Mouse (Mus musculus) embryonic facial prominence, embryonic 12.5 days (tissue): ENCODE data around the gene Clnk. TPM values are rescaled to one million over a fixed set of nuclear protein-coding genes. Genes with fewer than 3 reads are reported as not detected.

Source experiments
- ATAC-seq: fragments of 200-750 bp; cut with Nextera tagmentation; 2 replicates; pipeline ENCODE4 v1.8.0; 2017; ENCODE audit not compliant: insufficient number of reproducible peaks, insufficient read depth, low FRiP score, low TSS enrichment
- H3K27ac ChIP-seq: fragments of 300-500 bp; sonication (generic); 2 replicates; pipeline ENCODE4 v1.5.1; 2016; ENCODE audit warnings: mild to moderate bottlenecking
- H3K27me3 ChIP-seq: fragments of 300-500 bp; sonication (generic); 2 replicates; pipeline ENCODE4 v1.6.1; 2016; ENCODE audit warnings: mild to moderate bottlenecking, moderate library complexity
- H3K36me3 ChIP-seq: fragments of 300-500 bp; sonication (generic); 2 replicates; pipeline ENCODE4 v1.6.1; 2016; ENCODE audit warnings: mild to moderate bottlenecking
- H3K4me1 ChIP-seq: fragments of 300-500 bp; sonication (generic); 2 replicates; pipeline ENCODE4 v1.6.1; 2016
- H3K4me2 ChIP-seq: fragments of 300-500 bp; sonication (generic); replicated peaks from 2 replicates; pipeline ENCODE4 v1.6.1; 2016; ENCODE audit warnings: mild to moderate bottlenecking, moderate library complexity
- H3K4me3 ChIP-seq: fragments of 300-500 bp; sonication (generic); 2 replicates; pipeline ENCODE4 v1.5.1; 2016; ENCODE audit warnings: mild to moderate bottlenecking
- H3K9ac ChIP-seq: fragments of 300-500 bp; sonication (generic); 2 replicates; pipeline ENCODE4 v1.6.1; 2016; ENCODE audit warnings: mild to moderate bottlenecking, moderate library complexity
- H3K9me3 ChIP-seq: fragments of 300-500 bp; sonication (generic); 2 replicates; pipeline ENCODE4 v1.6.1; 2016; ENCODE audit warnings: mild to moderate bottlenecking, moderate library complexity
- WGBS: fragments of 180-500 bp; shearing (Covaris S2); methylation state at CpG from one replicate; pipeline ENCODE4 v1.1.7; 2016; 5-methylcytosine and 5-hydroxymethylcytosine counted together
- polyA plus RNA-seq: library from polyadenylated mRNA; unstranded; fragments of >200 nt; fragmentation: Nextera tagmentation; extraction: Ambion mirVana; gene quantifications from 2 replicates; pipeline ENCODE4 v1.2.1, GENCODE M21; 2016

Gene Clnk
- polyA plus RNA-seq, 1 experiment from 2014 or later, result 0.13 TPM

DNA sequence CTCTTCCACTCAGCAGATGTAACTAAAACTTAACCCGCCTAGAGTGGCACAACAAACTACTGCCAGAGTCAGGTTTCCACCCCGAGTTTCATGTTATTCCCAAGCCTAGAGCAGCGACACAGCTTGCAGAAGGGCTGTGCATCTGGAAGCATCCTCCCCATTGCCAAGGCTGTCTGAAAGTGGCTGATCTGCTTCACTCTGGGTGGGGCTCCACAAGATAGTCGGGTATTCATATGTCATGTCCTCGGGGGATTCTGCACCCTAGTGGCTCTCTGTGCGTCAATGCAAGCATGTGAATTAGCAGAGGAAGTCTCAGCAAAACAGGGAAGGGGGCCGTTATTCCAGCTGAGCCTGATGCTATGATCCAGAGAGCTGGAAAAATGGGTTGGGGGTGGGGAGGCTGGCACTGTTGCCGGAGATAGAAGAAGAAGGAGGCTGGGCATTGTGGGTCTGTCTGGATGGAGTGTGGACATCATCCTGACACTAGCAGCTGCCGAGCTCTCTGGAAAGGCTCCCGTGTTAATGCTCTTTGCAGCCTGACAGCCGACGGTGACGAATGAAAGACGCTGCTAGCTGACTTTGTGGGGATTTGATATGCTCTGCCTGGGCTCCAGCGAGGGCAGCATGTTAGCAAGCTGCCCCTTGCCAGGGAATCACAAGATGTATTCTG lies 88.6 kb downstream of the Clnk start:
- 35% methylated on average over 15 of the region's 15 CpGs for WGBS
- peaks cover 5% of the 10 kb centered on the region for H3K4me1 ChIP-seq
- no peak overlapping the region for H3K4me3 ChIP-seq
- no peak overlapping the region for H3K27ac ChIP-seq
- H3K36me3 ChIP-seq, result no peaks in the 10 kb centered on the region
- ATAC-seq, result no peak
- no peaks in the 10 kb centered on the region for H3K27me3 ChIP-seq
- no peak overlapping the region for H3K9ac ChIP-seq
- peak overlapping the region; percentile 19; the same call in 1 of the 2 replicates for H3K4me2 ChIP-seq
- H3K9me3 ChIP-seq, result no peaks in the 10 kb centered on the region

DNA sequence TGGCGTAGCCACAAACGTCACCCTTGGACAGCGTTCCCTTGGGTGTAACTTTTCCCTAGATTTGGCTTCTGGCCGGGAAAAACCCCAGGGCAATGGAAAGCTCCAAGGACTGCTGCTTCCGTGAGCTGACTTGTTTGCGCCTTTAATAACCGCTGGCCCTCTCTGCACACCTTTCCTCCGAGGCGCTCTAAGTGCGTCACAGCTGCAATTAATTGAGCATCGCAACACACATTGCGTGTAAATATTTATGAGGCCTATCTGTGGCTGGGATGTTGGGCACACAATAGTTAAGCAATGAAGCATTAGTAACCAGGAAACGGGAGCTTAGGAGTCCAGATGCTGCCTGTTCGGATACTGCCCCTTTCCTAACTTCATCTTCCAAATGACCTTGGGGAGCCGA lies 90.5 kb downstream of the Clnk start:
- Histone ChIP-seq H3K27ac (no peak overlapping the region), H3K9me3 (no peaks in the 10 kb centered on the region), H3K27me3 (no peaks in the 10 kb centered on the region), H3K9ac (no peak overlapping the region), H3K4me3 (no peak overlapping the region), H3K4me2 (no peak overlapping the region), H3K36me3 (no peaks in the 10 kb centered on the region), H3K4me1 (peaks cover 5% of the 10 kb centered on the region)
- ATAC-seq, result no peak
- 74% methylated on average over 15 of the region's 15 CpGs for WGBS

DNA sequence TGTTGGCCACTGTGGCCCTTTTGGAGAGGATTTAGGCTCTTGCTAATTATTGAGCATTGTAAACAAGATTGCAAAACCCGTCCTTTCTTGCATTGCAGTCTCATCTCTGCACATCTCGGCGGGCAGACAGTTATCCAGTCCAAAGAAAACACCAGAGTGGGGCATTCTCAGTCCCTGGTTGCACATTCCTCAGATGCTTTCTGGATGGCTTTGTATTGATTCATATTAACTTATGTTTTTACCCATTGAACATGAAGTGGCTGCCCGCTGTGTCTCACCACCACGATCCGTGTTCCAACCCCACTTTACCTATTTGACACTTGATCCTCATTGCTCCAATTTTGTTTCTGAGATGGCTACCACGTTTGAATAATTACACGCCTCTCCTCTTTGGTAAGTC lies 90.9 kb downstream of the Clnk start:
- Histone ChIP-seq H3K27ac (no peak overlapping the region), H3K4me1 (peaks cover 8% of the 10 kb centered on the region), H3K27me3 (no peaks in the 10 kb centered on the region), H3K4me3 (no peak overlapping the region), H3K36me3 (no peaks in the 10 kb centered on the region), H3K9ac (no peak overlapping the region), H3K4me2 (no peak overlapping the region), H3K9me3 (no peaks in the 10 kb centered on the region)
- no peak for ATAC-seq
- 74% methylated on average over 8 of the region's 8 CpGs for WGBS

DNA sequence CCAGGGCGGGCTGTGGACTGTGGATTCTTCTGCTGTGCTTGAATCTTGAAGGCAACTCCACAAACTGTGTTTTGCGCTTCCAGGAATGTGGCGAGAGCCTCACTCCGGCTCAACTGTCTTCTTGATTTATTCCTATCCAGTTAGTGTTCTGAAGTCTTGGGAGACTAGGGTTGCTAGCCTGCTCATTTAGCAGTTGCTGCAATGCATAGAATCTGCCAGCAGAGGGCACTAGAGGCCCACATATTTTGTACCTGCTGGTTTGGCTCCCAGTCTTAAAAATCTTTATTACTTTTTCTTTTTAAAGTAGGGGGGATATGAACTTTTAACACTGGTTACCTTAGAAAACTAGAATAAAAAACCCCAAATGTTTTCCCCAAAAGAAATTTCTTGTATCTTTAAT lies 94.8 kb downstream of the Clnk start:
- Histone ChIP-seq H3K4me1 (peaks cover 5% of the 10 kb centered on the region; the same call in 1 of the 2 replicates), H3K4me3 (no peak overlapping the region), H3K9me3 (no peaks in the 10 kb centered on the region), H3K27me3 (no peaks in the 10 kb centered on the region), H3K4me2 (no peak overlapping the region), H3K27ac (no peak overlapping the region), H3K9ac (no peak overlapping the region), H3K36me3 (no peaks in the 10 kb centered on the region)
- 35% methylated on average over 4 of the region's 4 CpGs for WGBS
- no peak for ATAC-seq

DNA sequence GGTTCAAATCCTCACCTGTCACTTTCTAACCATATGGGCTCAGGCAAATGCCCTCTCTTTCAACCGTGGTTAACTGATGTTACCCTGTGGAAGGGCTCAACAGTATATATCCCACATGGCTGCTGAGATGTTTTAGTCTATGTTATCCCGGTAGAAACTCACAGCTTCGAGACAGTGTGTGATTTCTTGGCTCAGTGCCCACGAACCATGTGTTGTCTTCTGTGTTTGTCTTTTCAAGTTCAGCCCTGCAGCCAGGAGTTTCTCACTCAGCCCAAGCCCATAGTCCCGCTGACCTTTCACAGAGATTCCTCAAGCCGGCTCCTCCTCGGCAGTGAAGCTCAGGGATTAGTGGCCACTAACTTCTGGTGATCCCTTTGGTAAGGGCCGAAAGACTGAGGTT lies 96.0 kb downstream of the Clnk start:
- ATAC-seq, result no peak
- WGBS, result 58% methylated on average over 8 of the region's 8 CpGs
- Histone ChIP-seq H3K36me3 (no peaks in the 10 kb centered on the region), H3K27ac (no peak overlapping the region), H3K4me2 (no peak overlapping the region), H3K9ac (no peak overlapping the region), H3K4me3 (no peak overlapping the region), H3K9me3 (no peaks in the 10 kb centered on the region), H3K27me3 (no peaks in the 10 kb centered on the region), H3K4me1 (peaks cover 5% of the 10 kb centered on the region; the same call in 1 of the 2 replicates)

DNA sequence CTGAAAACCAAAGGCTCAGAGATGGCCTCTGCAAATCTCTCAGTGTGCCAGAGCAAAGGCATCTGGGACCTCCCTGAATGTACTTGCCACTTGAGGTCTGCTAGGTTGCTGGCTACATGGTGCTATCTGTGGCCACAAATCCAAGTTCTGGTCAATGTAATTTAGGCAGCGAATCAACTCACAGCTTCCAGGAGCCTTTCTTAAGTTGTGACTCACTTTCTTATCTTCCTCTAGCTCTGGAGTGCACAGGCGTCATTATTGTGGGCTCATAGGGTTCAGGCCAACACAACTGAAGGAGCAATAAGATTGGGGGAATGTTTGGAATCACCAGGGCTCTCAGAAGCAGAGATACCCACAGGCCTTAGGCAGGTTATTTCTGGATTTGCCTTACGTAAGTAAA lies 96.6 kb downstream of the Clnk start:
- H3K4me1 ChIP-seq, result peaks cover 5% of the 10 kb centered on the region; the same call in 1 of the 2 replicates
- no peaks in the 10 kb centered on the region for H3K9me3 ChIP-seq
- 88% methylated on average over 3 of the region's 3 CpGs for WGBS
- no peak overlapping the region for H3K4me3 ChIP-seq
- H3K27me3 ChIP-seq, result no peaks in the 10 kb centered on the region
- no peak for ATAC-seq
- no peaks in the 10 kb centered on the region for H3K36me3 ChIP-seq
- H3K27ac ChIP-seq, result no peak overlapping the region
- no peak overlapping the region for H3K9ac ChIP-seq
- H3K4me2 ChIP-seq, result no peak overlapping the region

DNA sequence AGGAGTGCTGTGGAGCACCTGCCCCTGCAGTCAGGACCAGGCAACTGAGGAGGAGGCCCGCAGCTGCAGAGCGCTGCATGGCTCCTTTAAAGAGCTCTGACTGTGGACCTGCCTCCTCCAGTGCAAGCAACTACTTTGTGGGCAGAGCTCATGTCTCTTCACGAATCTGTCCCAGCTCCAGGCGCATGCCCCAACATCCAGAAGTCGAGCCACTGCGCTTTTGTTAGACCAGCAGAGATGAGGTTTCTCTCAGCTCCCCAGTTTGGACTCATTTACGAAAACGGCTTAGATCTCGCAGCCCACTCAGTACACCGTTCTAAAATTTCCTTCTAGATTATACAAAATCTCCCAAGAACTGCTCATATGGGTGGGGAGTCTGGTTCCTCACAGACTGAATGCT lies 101.1 kb downstream of the Clnk start:
- no peaks in the 10 kb centered on the region for H3K27me3 ChIP-seq
- 74% methylated on average over 10 of the region's 10 CpGs for WGBS
- H3K9ac ChIP-seq, result no peak overlapping the region
- H3K4me1 ChIP-seq, result no peaks in the 10 kb centered on the region
- no peak overlapping the region for H3K27ac ChIP-seq
- no peaks in the 10 kb centered on the region for H3K9me3 ChIP-seq
- ATAC-seq, result no peak
- no peak overlapping the region for H3K4me3 ChIP-seq
- H3K36me3 ChIP-seq, result no peaks in the 10 kb centered on the region
- H3K4me2 ChIP-seq, result no peak overlapping the region

DNA sequence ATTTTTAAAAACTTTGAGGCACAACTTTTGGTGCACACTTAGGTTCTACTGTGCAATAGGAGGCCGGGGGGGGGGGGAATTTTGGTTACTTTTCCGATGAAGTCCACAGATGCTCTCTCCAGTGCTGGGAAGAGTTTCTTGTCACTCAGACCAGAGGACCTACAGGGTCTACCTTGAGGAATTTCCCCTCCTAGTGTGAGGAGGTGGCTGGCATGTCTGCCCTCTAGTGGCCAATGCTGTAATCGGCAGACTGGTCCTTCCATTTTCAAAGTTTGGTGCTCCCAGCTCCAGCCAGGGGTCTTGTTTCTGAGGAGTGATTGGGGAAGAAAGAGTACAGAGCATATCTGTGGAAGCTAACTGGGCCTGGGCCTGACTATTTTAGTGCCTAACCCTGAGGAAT lies 121.7 kb downstream of the Clnk start:
- no peak overlapping the region for H3K4me3 ChIP-seq
- H3K27ac ChIP-seq, result no peak overlapping the region
- H3K9me3 ChIP-seq, result no peaks in the 10 kb centered on the region
- H3K4me2 ChIP-seq, result no peak overlapping the region
- ATAC-seq, result no peak
- WGBS, result 14% methylated on average over 3 of the region's 3 CpGs
- H3K4me1 ChIP-seq, result no peaks in the 10 kb centered on the region
- no peaks in the 10 kb centered on the region for H3K36me3 ChIP-seq
- no peaks in the 10 kb centered on the region for H3K27me3 ChIP-seq
- no peak overlapping the region for H3K9ac ChIP-seq

DNA sequence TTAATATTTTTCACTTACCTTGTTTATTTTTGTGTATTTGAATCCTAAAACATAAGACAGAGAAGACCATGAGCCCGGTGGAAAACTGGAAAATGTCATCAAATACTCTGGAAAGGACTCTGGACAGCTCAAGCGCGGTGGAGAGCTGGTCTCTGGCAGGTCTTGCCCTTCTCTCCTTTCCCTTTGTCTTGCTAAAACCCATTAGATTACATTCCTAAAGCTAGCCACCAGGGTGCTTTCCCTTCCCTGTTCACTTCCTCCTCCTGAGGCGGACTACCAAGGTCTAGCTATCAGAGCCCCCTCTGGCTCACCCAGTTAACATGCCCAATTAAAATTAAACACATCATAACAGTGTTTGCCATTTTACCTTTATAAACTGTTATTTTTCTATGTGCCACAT lies 123.9 kb downstream of the Clnk start:
- H3K27me3 ChIP-seq, result no peaks in the 10 kb centered on the region
- H3K9ac ChIP-seq, result no peak overlapping the region
- H3K4me2 ChIP-seq, result no peak overlapping the region
- 18% methylated on average over 4 of the region's 4 CpGs for WGBS
- H3K9me3 ChIP-seq, result no peaks in the 10 kb centered on the region
- H3K27ac ChIP-seq, result no peak overlapping the region
- H3K4me3 ChIP-seq, result no peak overlapping the region
- ATAC-seq, result no peak
- no peaks in the 10 kb centered on the region for H3K4me1 ChIP-seq
- H3K36me3 ChIP-seq, result no peaks in the 10 kb centered on the region

DNA sequence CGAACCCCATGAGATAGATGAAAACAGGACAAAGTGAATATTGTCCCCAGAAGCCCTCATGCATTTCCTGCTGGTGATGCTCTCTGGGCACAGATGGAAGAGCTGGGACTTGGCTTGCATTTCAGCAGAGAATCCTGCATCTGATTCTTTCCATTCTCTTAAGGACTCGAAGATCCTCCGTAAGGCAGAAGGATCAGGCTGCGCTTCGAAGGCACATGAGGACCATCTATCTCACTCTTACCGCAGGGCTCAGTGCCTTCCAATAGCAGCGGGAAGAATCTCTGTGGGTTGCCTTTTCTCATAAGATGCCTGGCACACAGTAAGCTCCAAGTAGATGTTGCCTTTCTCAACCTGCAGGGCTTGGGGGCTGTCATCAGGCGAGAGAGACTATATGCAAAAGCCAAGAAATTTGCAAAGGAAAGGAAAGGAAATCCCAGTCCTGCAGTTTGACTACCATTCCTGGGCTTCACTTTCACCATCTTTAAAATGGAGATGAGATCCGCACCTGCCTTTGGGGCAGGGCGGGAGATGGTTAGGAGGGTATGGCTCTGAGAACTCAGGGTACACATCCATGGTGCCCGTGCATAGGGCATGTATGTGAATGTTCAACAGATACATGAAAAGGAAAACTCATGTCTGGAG lies 167.6 kb downstream of the Clnk start:
- H3K4me2 ChIP-seq, result no peak overlapping the region
- no peak overlapping the region for H3K4me3 ChIP-seq
- WGBS, result 67% methylated on average over 11 of the region's 11 CpGs
- no peaks in the 10 kb centered on the region for H3K27me3 ChIP-seq
- no peaks in the 10 kb centered on the region for H3K36me3 ChIP-seq
- ATAC-seq, result no peak
- no peak overlapping the region for H3K9ac ChIP-seq
- no peaks in the 10 kb centered on the region for H3K4me1 ChIP-seq
- H3K27ac ChIP-seq, result no peak overlapping the region
- no peaks in the 10 kb centered on the region for H3K9me3 ChIP-seq

DNA sequence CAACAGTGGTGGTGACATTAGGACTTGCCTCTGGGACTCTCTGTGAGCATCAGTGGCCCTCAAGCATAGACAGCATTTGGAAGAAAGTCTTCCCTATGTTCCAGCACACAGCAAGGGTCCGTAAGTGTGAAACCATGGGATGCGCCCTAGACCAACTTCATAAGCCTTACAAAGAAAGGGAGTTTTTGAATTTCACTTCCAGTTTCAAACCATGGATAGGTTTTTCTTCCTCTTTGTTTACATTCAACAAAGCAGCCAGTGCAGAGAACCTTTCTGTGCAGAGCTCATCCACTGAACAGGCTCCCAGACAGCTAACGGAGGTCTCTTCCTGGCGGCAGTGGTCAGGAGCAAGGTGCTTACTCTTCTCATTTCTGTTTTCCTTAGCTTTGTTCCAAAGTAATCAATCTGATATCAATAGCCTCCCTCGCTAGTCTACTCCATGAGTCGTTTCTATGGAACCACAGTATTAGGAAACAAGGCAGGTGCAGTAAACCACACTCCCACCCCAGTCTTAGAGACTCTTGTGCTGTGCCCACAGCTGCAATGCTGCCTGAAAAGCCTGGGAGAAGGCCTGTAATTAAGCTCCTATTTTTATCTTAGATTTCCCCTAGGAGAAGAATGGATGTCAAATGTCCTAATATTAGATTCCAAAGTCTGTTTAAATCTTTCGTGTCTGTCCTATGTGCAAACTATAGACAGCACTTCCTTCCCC lies 169.1 kb downstream of the Clnk start:
- Histone ChIP-seq H3K36me3 (no peaks in the 10 kb centered on the region), H3K4me1 (no peaks in the 10 kb centered on the region), H3K4me3 (no peak overlapping the region), H3K27ac (no peak overlapping the region), H3K4me2 (no peak overlapping the region), H3K27me3 (no peaks in the 10 kb centered on the region), H3K9me3 (no peaks in the 10 kb centered on the region), H3K9ac (no peak overlapping the region)
- ATAC-seq, result no peak
- 76% methylated on average over 7 of the region's 7 CpGs for WGBS

DNA sequence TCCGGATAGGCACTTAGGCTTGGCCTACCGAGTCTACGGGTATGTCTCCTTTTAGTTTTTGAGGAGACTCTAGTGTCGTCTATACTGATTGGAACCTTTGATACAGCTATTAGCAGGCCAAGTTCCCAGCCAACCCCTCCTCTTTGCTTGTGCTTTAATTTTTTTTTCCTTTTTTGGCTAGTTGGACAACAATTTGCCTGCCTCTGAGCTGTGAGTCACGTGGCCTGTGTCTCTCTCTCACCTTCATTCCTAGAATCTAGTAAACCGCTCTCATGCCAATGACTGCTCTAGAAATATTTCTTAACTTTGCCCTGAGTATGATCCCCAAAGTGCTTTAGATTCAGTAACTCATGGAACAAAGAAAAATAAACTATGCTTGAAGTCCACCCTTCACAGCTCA lies 173.7 kb downstream of the Clnk start:
- no peaks in the 10 kb centered on the region for H3K27me3 ChIP-seq
- H3K4me3 ChIP-seq, result no peak overlapping the region
- H3K27ac ChIP-seq, result no peak overlapping the region
- H3K4me2 ChIP-seq, result no peak overlapping the region
- 86% methylated on average over 6 of the region's 6 CpGs for WGBS
- H3K36me3 ChIP-seq, result no peaks in the 10 kb centered on the region
- no peaks in the 10 kb centered on the region for H3K4me1 ChIP-seq
- no peak for ATAC-seq
- no peaks in the 10 kb centered on the region for H3K9me3 ChIP-seq
- H3K9ac ChIP-seq, result no peak overlapping the region
